Mouse (Mus musculus) erythroid progenitor cell, adult 5-6 weeks (primary cell): ENCODE data around the gene Pigk. TPM values are rescaled to one million over a fixed set of nuclear protein-coding genes. Genes with fewer than 3 reads are reported as not detected.

Source experiments
- ATAC-seq: replicated peaks from 2 replicates; pipeline ENCODE4 v1.8.0; 2016; ENCODE audit warnings: moderate number of reproducible peaks, mild to moderate bottlenecking, moderate TSS enrichment, inconsistent platforms; ENCODE audit not compliant: poor library complexity, low FRiP score, severe bottlenecking
- total RNA-seq, 2 experiments: library from RNA; stranded (forward) in 1 of 2; stranded (reverse) in 1 of 2; fragments of 150-400 nt in 1 of 2; fragments of 186-747, 209-891 nt in 1 of 2; gene quantifications; 2 replicates each; pipeline versions ENCODE4 v1.2.3 to v1.2.4; 2015 to 2017; ENCODE audit warnings: low replicate concordance in 2 of 2

The Pigk gene
- total RNA-seq, 2 experiments from 2014 or later = 21.4 to 27.5 TPM

- ATAC-seq = no peak
Measured at GRCm38 (mm10) chr3:152881706-152882105, 167.8 kb downstream of the Pigk start.

GRCm38 (mm10) chr3:152883556-152883955 lies 169.7 kb downstream of the Pigk start:
- ATAC-seq = no peak

- no peak for ATAC-seq
Measured at GRCm38 (mm10) chr3:152886749-152887148, 172.8 kb downstream of the Pigk start.

- no peak for ATAC-seq
Measured at GRCm38 (mm10) chr3:152888116-152888515, 174.2 kb downstream of the Pigk start.

GRCm38 (mm10) chr3:152894935-152895334 lies 181.0 kb downstream of the Pigk start:
- no peak for ATAC-seq

- no peak for ATAC-seq
Measured at GRCm38 (mm10) chr3:152896111-152896510, 182.2 kb downstream of the Pigk start.

- ATAC-seq = no peak
Measured at GRCm38 (mm10) chr3:152897196-152897595, 183.3 kb downstream of the Pigk start.

- no peak for ATAC-seq
Measured at GRCm38 (mm10) chr3:152898906-152899305, 185.0 kb downstream of the Pigk start.

- ATAC-seq = no peak
Measured at GRCm38 (mm10) chr3:152905026-152905425, 191.1 kb downstream of the Pigk start.

GRCm38 (mm10) chr3:152905800-152906199 lies 191.9 kb downstream of the Pigk start:
- ATAC-seq = no peak

GRCm38 (mm10) chr3:152907087-152907486 lies 193.2 kb downstream of the Pigk start:
- no peak for ATAC-seq

GRCm38 (mm10) chr3:152907683-152908082 lies 193.8 kb downstream of the Pigk start:
- ATAC-seq = no peak

- ATAC-seq = no peak
Measured at GRCm38 (mm10) chr3:152911578-152911977, 197.7 kb downstream of the Pigk start.

GRCm38 (mm10) chr3:152912216-152913101 lies 198.6 kb downstream of the Pigk start:
- ATAC-seq = no peak

- ATAC-seq = no peak
Measured at GRCm38 (mm10) chr3:152913150-152913549, 199.2 kb downstream of the Pigk start.

- ATAC-seq = no peak
Measured at GRCm38 (mm10) chr3:152913625-152914024, 199.7 kb downstream of the Pigk start.

- no peak for ATAC-seq
Measured at GRCm38 (mm10) chr3:152914376-152914775, 200.5 kb downstream of the Pigk start.

- ATAC-seq = no peak
Measured at GRCm38 (mm10) chr3:152917579-152917978, 203.7 kb downstream of the Pigk start.

- no peak for ATAC-seq
Measured at GRCm38 (mm10) chr3:152919101-152919500, 205.2 kb downstream of the Pigk start.

GRCm38 (mm10) chr3:152920365-152920764 lies 206.5 kb downstream of the Pigk start:
- ATAC-seq = no peak

- no peak for ATAC-seq
Measured at GRCm38 (mm10) chr3:152923530-152923929, 209.6 kb downstream of the Pigk start.

- no peak for ATAC-seq
Measured at GRCm38 (mm10) chr3:152925364-152925763, 211.5 kb downstream of the Pigk start.
